Mouse (Mus musculus) testis, postnatal 10 days (tissue): ENCODE results near the gene Dao.

Experiments used
- DNase-seq: peaks from one replicate; pipeline ENCODE4 v3.0.0; 2021; ENCODE audit warnings: low spot score

Gene Dao

GRCm38 (mm10) chr5:114067982-114068381, 64.5 kb downstream of the Dao start:
- no peak for DNase-seq

- DNase-seq: no peak
Measured at GRCm38 (mm10) chr5:114070858-114071257, 67.4 kb downstream of the Dao start.

- no peak for DNase-seq
Measured at GRCm38 (mm10) chr5:114072262-114072661, 68.8 kb downstream of the Dao start.
